Mouse (Mus musculus) testis, adult 2 months (tissue): ENCODE measurements around the gene Lrrc10.

Experiments used
- CTCF ChIP-seq: fragments of 200-500 bp; IDR thresholded peaks from 2 replicates; pipeline ENCODE4 v1.5.1; 2012; ENCODE audit warnings: low read depth, mild to moderate bottlenecking, inconsistent platforms, low read length, moderate library complexity; ENCODE audit not compliant: control insufficient read depth, insufficient read depth, insufficient replicate concordance
- POLR2A ChIP-seq: fragments of 200-500 bp; IDR thresholded peaks from 2 replicates; pipeline ENCODE4 v1.6.1; 2012; ENCODE audit warnings: low read depth, mild to moderate bottlenecking, inconsistent platforms, low read length, moderate library complexity; ENCODE audit not compliant: control insufficient read depth

DNA sequence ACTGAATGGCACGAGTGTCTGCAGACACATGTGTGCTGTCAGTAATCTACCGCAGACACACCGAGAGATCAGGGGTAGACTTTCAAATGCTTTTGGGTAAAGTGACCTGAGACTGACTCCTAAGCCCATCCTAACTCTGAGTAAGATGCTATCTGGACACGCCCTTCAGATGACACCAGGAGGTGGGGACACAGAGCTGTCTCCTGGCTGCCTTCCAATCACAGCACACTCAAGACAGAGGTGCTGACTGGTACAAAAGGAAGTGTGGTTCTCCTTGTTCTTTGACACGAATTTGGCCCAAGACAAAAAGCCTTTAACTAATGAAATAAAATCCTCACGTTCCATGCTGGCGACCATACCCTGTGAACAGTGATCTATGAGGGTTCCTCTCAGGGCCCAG lies 28.0 kb downstream of the Lrrc10 start:
- no peak for TF ChIP-seq CTCF
- no peak for TF ChIP-seq POLR2A
